Mouse (Mus musculus): Measurements from ENCODE around the gene Hoxb5.
A peak's percentile ranks its signal among the peaks of the same experiment; 100 is the strongest.

Gene Hoxb5

DNA sequence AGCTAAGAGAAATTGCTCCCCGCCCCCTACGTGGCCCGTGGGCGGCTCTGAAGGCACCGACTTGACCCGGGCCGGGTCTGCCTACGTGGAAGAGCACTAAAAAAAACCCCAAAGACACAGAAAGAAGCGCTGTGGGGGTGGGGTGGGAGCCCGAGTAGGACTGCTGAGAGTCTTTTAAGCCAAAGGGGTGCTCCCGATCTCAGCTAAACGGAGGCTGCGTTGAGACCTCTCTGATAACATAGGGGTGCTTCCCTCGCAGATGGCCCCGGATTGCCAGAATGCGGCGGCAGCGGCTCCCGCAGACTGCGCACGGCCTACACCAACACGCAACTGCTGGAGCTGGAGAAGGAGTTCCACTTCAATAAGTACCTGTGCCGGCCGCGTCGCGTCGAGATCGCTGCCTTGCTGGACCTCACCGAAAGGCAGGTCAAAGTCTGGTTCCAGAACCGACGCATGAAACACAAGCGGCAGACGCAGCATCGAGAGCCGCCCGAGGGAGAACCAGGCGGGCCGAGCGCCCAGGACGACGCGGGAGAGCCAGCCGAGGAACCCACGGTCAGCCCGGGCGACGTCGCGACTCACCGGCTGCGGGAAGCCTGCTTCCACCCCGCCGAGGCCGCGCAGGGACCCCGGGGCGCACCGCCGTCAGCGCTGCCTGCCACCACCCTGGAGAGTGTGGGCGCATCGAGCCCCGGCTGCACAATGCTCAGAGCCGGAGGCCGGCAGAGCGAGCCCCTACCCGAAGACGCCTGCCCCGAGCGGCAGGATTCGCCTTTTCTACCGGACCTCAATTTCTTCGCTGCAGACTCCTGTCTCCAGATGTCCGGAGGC lies 49.8 kb downstream of the Hoxb5 start:
- no peak for DNase-seq (ENCODE audit: low read depth, low spot score)

DNA sequence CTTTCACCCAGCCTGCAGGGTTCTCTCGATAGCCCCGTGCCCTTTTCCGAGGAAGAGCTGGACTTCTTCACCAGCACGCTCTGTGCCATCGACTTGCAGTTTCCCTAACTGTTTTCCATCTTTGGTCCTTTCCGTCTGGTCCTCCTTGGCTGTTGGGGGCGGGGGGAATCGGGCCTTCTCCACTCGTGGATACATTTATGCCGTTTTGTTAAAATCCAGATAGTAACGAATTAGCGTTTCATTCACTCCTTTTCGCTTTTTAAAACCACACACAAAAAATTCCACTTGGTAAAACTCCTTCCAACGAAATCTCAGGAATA lies 50.3 kb downstream of the Hoxb5 start:
- DNase-seq (ENCODE audit: low read depth, low spot score), result peak; percentile 30

DNA sequence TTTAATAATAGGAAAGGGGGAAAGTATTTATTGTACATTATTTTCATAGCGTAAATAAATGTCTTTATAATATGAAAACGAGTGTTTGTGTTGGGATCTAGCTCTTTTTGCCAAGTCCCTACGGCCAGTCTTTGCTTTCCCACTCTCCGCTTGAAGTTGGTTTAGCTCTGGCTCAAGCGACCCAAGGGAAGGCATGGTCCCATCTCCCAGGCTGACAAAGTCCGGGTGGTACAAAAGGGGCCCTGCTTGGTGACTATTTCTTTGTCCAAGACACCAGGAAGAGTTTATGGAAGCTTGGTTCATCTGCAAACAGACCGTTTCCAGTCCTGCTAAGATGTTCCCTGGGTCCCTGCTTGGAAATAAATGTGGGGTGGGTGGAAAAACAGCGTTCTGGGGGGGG lies 50.8 kb downstream of the Hoxb5 start:
- no peak for DNase-seq (ENCODE audit: low read depth, low spot score)

DNA sequence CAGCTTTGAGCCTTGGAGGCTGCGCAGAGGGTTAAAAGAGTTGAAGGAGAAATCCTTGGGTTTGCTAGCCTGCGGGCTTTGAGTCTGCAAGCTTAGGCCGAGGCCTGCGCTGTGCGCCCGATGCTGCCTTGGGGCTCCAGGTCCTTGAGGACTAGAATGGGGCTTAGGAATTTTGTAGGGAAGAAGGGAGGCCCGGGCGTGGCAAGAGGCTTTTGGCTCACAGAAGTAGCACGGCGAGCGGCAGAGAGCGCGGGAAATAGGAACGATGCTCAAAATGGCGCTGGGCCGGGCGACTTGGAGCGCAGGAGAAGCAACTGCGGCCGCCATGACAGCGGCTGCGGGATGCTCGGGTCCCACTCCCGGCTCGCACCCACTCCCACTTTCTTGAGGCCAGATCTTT lies 51.2 kb downstream of the Hoxb5 start:
- no peak for DNase-seq (ENCODE audit: low read depth, low spot score)

DNA sequence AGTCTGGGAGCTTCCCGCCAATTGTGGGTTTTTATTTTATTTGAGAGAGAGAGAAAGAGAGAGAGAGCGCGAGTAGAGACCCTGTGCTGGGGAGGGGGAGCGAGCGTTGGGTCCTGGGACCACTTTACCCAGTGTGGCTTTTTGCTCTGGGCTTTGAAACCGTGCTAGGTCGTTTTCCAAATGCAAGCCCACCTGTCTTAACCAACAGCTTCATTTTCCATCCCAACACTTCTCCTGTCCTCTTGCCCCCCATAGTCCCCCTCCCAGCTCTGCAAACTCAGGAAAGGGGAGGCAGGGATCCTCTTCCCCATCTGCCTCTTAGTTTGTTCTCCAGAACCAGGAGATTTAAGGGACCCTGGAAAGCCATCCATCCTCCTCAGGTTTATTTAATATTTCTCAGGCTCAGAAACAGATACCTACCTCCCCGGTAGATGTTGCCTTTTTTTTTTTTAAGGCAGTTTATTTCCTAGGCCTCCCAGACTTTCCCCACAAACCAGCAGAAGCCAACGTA lies 51.7 kb downstream of the Hoxb5 start:
- no peak for DNase-seq (ENCODE audit: low read depth, low spot score)
